Mouse (Mus musculus): ENCODE measurements around the gene Sp2. TPM values are rescaled to one million over a fixed set of nuclear protein-coding genes. Genes with fewer than 3 reads are reported as not detected.

Sp2 gene
- polyA plus RNA-seq, 1 experiment, result 23.0 TPM

GRCm38 (mm10) chr11:96966914-96967543, 15.7 kb downstream of the Sp2 start:
- Histone ChIP-seq H3K9me3 (ENCODE audit: control insufficient read depth, low read length) (no peaks in the 10 kb centered on the region), H3K4me1 (ENCODE audit: control insufficient read depth) (peaks cover 91% of the 10 kb centered on the region), H3K36me3 (ENCODE audit: control insufficient read depth) (peaks cover 91% of the 10 kb centered on the region), H3K4me3 (replicated peaks) (peak overlapping the region; percentile 51), H3K27me3 (ENCODE audit: control insufficient read depth) (no peaks in the 10 kb centered on the region)
- TF ChIP-seq GATA1 (IDR thresholded peaks at IDR 0.05; ENCODE audit: low read length) (no peak), TAL1 (IDR thresholded peaks at IDR 0.05; ENCODE audit: low read length) (no peak)

GRCm38 (mm10) chr11:96966172-96966571, 16.6 kb downstream of the Sp2 start:
- no peaks in the 10 kb centered on the region for H3K9me3 ChIP-seq (ENCODE audit: control insufficient read depth, low read length)
- no peak overlapping the region for H3K4me3 ChIP-seq (replicated peaks)
- H3K27me3 ChIP-seq (ENCODE audit: control insufficient read depth), result no peaks in the 10 kb centered on the region
- H3K4me1 ChIP-seq (ENCODE audit: control insufficient read depth), result peaks cover 92% of the 10 kb centered on the region
- TF ChIP-seq GATA1 (IDR thresholded peaks at IDR 0.05; ENCODE audit: low read length) (no peak), TAL1 (IDR thresholded peaks at IDR 0.05; ENCODE audit: low read length) (no peak)
- peaks cover 92% of the 10 kb centered on the region for H3K36me3 ChIP-seq (ENCODE audit: control insufficient read depth)

GRCm38 (mm10) chr11:96963580-96963979, 19.2 kb downstream of the Sp2 start:
- Histone ChIP-seq H3K4me1 (ENCODE audit: control insufficient read depth) (peaks cover 85% of the 10 kb centered on the region), H3K4me3 (replicated peaks) (no peak overlapping the region), H3K27me3 (ENCODE audit: control insufficient read depth) (no peaks in the 10 kb centered on the region), H3K36me3 (ENCODE audit: control insufficient read depth) (peaks cover 95% of the 10 kb centered on the region), H3K9me3 (ENCODE audit: control insufficient read depth, low read length) (no peaks in the 10 kb centered on the region)
- TF ChIP-seq TAL1 (IDR thresholded peaks at IDR 0.05; ENCODE audit: low read length), result no peak
- no peak for TF ChIP-seq GATA1 (IDR thresholded peaks at IDR 0.05; ENCODE audit: low read length)

GRCm38 (mm10) chr11:96957061-96957805, 25.5 kb downstream of the Sp2 start:
- Histone ChIP-seq H3K36me3 (ENCODE audit: control insufficient read depth) (peaks cover 99% of the 10 kb centered on the region), H3K9me3 (ENCODE audit: control insufficient read depth, low read length) (peaks cover 3% of the 10 kb centered on the region; the same call in 1 of the 2 replicates), H3K4me3 (replicated peaks) (no peak overlapping the region), H3K4me1 (ENCODE audit: control insufficient read depth) (peaks cover 84% of the 10 kb centered on the region), H3K27me3 (ENCODE audit: control insufficient read depth) (no peaks in the 10 kb centered on the region)
- no peak for TF ChIP-seq GATA1 (IDR thresholded peaks at IDR 0.05; ENCODE audit: low read length)
- TF ChIP-seq TAL1 (IDR thresholded peaks at IDR 0.05; ENCODE audit: low read length), result no peak

GRCm38 (mm10) chr11:96956009-96956724, 26.6 kb downstream of the Sp2 start:
- Histone ChIP-seq H3K4me3 (replicated peaks) (peak overlapping the region; percentile 39), H3K36me3 (ENCODE audit: control insufficient read depth) (peaks cover 99% of the 10 kb centered on the region), H3K4me1 (ENCODE audit: control insufficient read depth) (peaks cover 83% of the 10 kb centered on the region), H3K27me3 (ENCODE audit: control insufficient read depth) (no peaks in the 10 kb centered on the region), H3K9me3 (ENCODE audit: control insufficient read depth, low read length) (peaks cover 10% of the 10 kb centered on the region)
- no peak; the same call in 2 of the 3 replicates for TF ChIP-seq TAL1 (IDR thresholded peaks at IDR 0.05; ENCODE audit: low read length)
- peak; percentile 77 for TF ChIP-seq GATA1 (IDR thresholded peaks at IDR 0.05; ENCODE audit: low read length)

- TF ChIP-seq TAL1 (IDR thresholded peaks at IDR 0.05; ENCODE audit: low read length) (no peak), GATA1 (IDR thresholded peaks at IDR 0.05; ENCODE audit: low read length) (no peak)
- H3K4me3 ChIP-seq (replicated peaks), result no peak overlapping the region
- H3K4me1 ChIP-seq (ENCODE audit: control insufficient read depth), result peaks cover 84% of the 10 kb centered on the region
Observed at GRCm38 (mm10) chr11:96955094-96955493, 27.7 kb downstream of the Sp2 start.

GRCm38 (mm10) chr11:96952896-96953295, 29.9 kb downstream of the Sp2 start:
- Histone ChIP-seq H3K9me3 (ENCODE audit: control insufficient read depth, low read length) (peaks cover 33% of the 10 kb centered on the region), H3K4me3 (replicated peaks) (no peak overlapping the region), H3K27me3 (ENCODE audit: control insufficient read depth) (no peaks in the 10 kb centered on the region), H3K4me1 (ENCODE audit: control insufficient read depth) (peaks cover 92% of the 10 kb centered on the region), H3K36me3 (ENCODE audit: control insufficient read depth) (peaks cover 100% of the 10 kb centered on the region)
- TF ChIP-seq GATA1 (IDR thresholded peaks at IDR 0.05; ENCODE audit: low read length), result no peak
- TF ChIP-seq TAL1 (IDR thresholded peaks at IDR 0.05; ENCODE audit: low read length), result no peak

More at GRCm38 (mm10) chr11:96955094-96955493, 27.7 kb downstream of the Sp2 start:
- Histone ChIP-seq H3K9me3 (ENCODE audit: control insufficient read depth, low read length) (peaks cover 21% of the 10 kb centered on the region), H3K27me3 (ENCODE audit: control insufficient read depth) (no peaks in the 10 kb centered on the region), H3K36me3 (ENCODE audit: control insufficient read depth) (peaks cover 99% of the 10 kb centered on the region)

GRCm38 (mm10) chr11:96952426-96952825, 30.3 kb downstream of the Sp2 start:
- TF ChIP-seq GATA1 (IDR thresholded peaks at IDR 0.05; ENCODE audit: low read length), result no peak
- TF ChIP-seq TAL1 (IDR thresholded peaks at IDR 0.05; ENCODE audit: low read length), result no peak
- Histone ChIP-seq H3K4me1 (ENCODE audit: control insufficient read depth) (peaks cover 92% of the 10 kb centered on the region), H3K36me3 (ENCODE audit: control insufficient read depth) (peaks cover 100% of the 10 kb centered on the region)

GRCm38 (mm10) chr11:96950767-96951166, 32.0 kb downstream of the Sp2 start:
- no peak for TF ChIP-seq TAL1 (IDR thresholded peaks at IDR 0.05; ENCODE audit: low read length)
- no peak for TF ChIP-seq GATA1 (IDR thresholded peaks at IDR 0.05; ENCODE audit: low read length)
- Histone ChIP-seq H3K4me1 (ENCODE audit: control insufficient read depth) (peaks cover 92% of the 10 kb centered on the region), H3K27me3 (ENCODE audit: control insufficient read depth) (no peaks in the 10 kb centered on the region), H3K36me3 (ENCODE audit: control insufficient read depth) (peaks cover 98% of the 10 kb centered on the region), H3K9me3 (ENCODE audit: control insufficient read depth, low read length) (peaks cover 33% of the 10 kb centered on the region), H3K4me3 (replicated peaks) (no peak overlapping the region)

More at GRCm38 (mm10) chr11:96952426-96952825, 30.3 kb downstream of the Sp2 start:
- Histone ChIP-seq H3K9me3 (ENCODE audit: control insufficient read depth, low read length) (peaks cover 33% of the 10 kb centered on the region), H3K4me3 (replicated peaks) (no peak overlapping the region), H3K27me3 (ENCODE audit: control insufficient read depth) (no peaks in the 10 kb centered on the region)

All from erythroblast, embryonic 14.5 days (primary cell).